Mouse (Mus musculus): ENCODE measurements around the gene Phlda1.

DNA sequence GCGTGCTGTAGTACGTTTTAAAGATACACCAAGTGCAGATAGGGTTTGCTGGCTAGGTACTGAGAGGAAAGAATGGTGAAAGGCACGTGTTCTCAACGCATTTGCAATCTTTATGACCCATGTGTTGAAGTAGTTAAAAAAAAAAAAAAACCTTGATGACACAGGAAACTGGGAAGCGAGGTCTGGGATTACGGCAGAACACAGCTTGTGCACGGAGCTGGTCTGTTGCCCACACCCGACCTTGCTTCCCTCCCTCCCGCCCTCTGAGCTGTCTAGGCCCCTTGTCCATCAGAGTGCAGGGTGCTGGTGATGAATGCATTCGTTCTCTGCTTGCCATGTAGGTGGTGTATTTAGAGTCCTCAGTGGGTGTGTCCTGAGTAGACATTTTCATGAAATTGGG lies 2.4 kb upstream of the Phlda1 start:
- TF ChIP-seq POLR2A (IDR thresholded peaks at IDR 0.05; ENCODE audit: low read depth, low read length) (no peak), CTCF (IDR thresholded peaks at IDR 0.05; ENCODE audit: borderline replicate concordance, insufficient read depth, low read length) (no peak)
